In genomic region chr2:151996229-151997189, GRCm38 (mm10) we compare ENCODE assay signal across 8 mouse cellular contexts. TPM values are rescaled to one million over a fixed set of nuclear protein-coding genes. Genes with fewer than 3 reads are reported as not detected.
DNase-seq lines count a peak whose midpoint lies in the region; TF ChIP-seq lines count a peak whose summit lies in the region.

Gene Slc52a3, plus strand, starts transcription at chr2:151996511.

- intact Hi-C loops in gastrocnemius, adult 2 months (cut with DNase I), result no loop called here
- intact Hi-C loops in left cerebral cortex, adult 2 months (cut with DNase I), result loop anchor here (2.0 kb wide), 1 partner anchor 66 kb away; no protein-coding TSS in a partner anchor

- H3K27ac ChIP-seq in gastrocnemius, adult 2 months, result peak within 1 kb of the TSS; percentile 29
- peak within 1 kb of the TSS; percentile 18; the same call in 1 of the 2 replicates for H3K27ac ChIP-seq in left cerebral cortex, adult 2 months

- H3K9me3 ChIP-seq in megakaryocyte, embryonic 14.5 days, result no peaks in the 10 kb centered on the region

- peak; percentile 95 for DNase-seq in ZHBTc4 (ENCODE audit: low read depth, low spot score)
- DNase-seq in cerebellum, postnatal 4 days (ENCODE audit: low spot score in 2 of 2), result peak; percentile 83 to 91
- peak; percentile 89 for DNase-seq in gastrocnemius, adult 2 months
- peak; percentile 72 for DNase-seq in hindlimb bud, embryonic 11.5 days (ENCODE audit: extremely low spot score, low read depth, low spot score)
- peak; percentile 80 to 89 for DNase-seq in left cerebral cortex, adult 2 months (ENCODE audit: extremely low spot score in 1 of 2, low spot score in 2 of 2)
- peak; percentile 70 for DNase-seq in right cerebral cortex, postnatal 25 days
- peak; percentile 82 to 90 for DNase-seq in urinary bladder, postnatal 4 days (ENCODE audit: low spot score in 2 of 2)

- H3K27me3 ChIP-seq in megakaryocyte, embryonic 14.5 days (replicated peaks), result peaks cover 72% of the 10 kb centered on the region

- peak; percentile 96 for TF ChIP-seq CTCF in gastrocnemius, adult 2 months (IDR thresholded peaks at IDR 0.05)
- TF ChIP-seq CTCF in left cerebral cortex, adult 2 months (IDR thresholded peaks at IDR 0.05), result peak; percentile 98

- peaks cover 40% of the 10 kb centered on the region for H3K4me1 ChIP-seq in megakaryocyte, embryonic 14.5 days

- no peaks in the 10 kb centered on the region for H3K36me3 ChIP-seq in megakaryocyte, embryonic 14.5 days (replicated peaks; ENCODE audit: low read length)

- peak within 1 kb of the TSS; percentile 60 for H3K4me3 ChIP-seq in gastrocnemius, adult 2 months
- peak within 1 kb of the TSS; percentile 21 for H3K4me3 ChIP-seq in left cerebral cortex, adult 2 months
- H3K4me3 ChIP-seq in megakaryocyte, embryonic 14.5 days (replicated peaks), result peak within 1 kb of the TSS; percentile 85

RNA-seq across cellular contexts. Expression of gene Slc52a3, which starts in this region (rescaled TPM):
- total RNA-seq in gastrocnemius, adult 2 months (2021), result 1 to 10 TPM in 1 of 2 experiments, under 1 TPM in 1; 0.69 to 1.6 TPM
- 1 to 10 TPM; 2.6 to 2.9 TPM for total RNA-seq in left cerebral cortex, adult 2 months (2021)
- 0.27 and 1.5 TPM in 2 replicates for polyA plus RNA-seq in megakaryocyte, embryonic 14.5 days (2012; ENCODE audit: insufficient read depth, low replicate concordance)

Comparison
In these comparisons a context has a peak if more than half of its experiments do, and no peak if none do; other contexts are left out.
1. Peak in every context shown above with its lines: DNase-seq, H3K4me3 ChIP-seq and H3K27ac ChIP-seq.
2. H3K4me3 ChIP-seq: peak in every context shown above with its lines; median percentile 85 in megakaryocyte, embryonic 14.5 days; 60 in gastrocnemius, adult 2 months; 21 in left cerebral cortex, adult 2 months.